Mouse (Mus musculus) cerebellum, adult 8-10 months (tissue): ENCODE results near the gene Aym1.
"Not testable (repeated sequence)": the region's sequence is repeated elsewhere in the genome, so short reads cannot be mapped to it uniquely, and the experiment has no call there.

Experiments used
- DNase-seq: peaks from one replicate; pipeline ENCODE4 v3.0.0; 2022

The Aym1 gene

DNA sequence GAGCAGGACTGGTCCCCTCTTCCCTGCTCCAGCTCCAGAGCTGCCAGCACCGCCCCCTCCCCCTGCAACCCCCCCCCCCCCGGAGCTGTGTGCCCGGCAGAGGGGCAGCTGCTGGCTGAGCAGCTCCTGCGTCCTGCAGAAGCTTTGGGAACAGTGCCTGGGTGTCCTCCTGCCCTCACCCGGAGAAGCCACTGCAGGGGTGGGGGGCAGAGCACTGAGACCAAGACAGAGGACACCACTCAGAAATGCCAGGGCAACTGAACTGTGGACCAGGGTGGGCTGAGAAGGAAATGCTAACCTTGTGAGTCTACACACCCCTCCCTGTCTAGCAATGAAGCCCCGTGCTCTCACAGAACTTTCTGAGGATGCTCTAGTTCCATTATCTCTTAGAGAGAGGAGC lies at the start of gene Aym1:
Gene Aym1, plus strand, starts transcription at position 109 of the 400 bp plus-strand sequence.
- no peak for DNase-seq

DNA sequence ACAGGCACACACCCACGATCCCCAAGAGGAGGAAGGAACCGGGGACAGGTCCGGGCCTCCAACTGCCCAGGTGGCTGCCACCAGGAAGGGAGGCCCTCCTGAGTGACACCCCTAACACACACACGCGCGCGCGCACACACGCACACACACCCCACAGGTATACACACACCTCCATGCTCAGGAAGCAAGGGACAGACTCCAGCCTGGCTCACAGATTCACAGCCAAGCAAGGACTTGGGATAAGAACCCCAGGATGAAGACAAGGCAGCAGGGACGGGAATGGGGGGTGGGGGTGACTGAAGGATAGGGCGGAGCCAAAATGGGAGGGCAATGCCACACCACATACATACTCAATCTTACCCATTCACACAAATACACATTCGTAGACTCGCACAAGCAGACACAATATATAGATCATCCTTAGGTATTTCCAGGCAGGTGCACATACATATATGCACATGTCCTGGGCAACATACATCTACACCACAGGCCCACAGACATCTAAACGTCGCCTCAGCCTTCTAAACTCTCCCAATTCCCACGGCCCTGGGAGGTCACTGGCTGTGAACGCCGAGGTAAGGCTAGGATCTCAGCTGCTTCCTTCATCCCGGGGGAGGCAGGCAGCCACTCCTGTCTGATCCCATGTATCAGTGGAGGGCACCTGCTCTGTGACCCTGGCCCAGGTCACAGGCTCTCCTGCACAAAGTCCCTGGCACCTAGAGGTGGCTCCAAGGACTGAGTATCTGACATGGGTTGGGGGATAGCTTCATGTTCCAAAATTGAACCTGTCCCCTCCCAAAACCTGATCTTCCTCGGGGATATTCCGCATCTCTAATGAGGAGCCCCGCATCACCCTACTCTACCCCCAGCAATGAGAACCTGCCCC lies 47.4 kb upstream of the Aym1 start:
- DNase-seq = peak; percentile 48

DNA sequence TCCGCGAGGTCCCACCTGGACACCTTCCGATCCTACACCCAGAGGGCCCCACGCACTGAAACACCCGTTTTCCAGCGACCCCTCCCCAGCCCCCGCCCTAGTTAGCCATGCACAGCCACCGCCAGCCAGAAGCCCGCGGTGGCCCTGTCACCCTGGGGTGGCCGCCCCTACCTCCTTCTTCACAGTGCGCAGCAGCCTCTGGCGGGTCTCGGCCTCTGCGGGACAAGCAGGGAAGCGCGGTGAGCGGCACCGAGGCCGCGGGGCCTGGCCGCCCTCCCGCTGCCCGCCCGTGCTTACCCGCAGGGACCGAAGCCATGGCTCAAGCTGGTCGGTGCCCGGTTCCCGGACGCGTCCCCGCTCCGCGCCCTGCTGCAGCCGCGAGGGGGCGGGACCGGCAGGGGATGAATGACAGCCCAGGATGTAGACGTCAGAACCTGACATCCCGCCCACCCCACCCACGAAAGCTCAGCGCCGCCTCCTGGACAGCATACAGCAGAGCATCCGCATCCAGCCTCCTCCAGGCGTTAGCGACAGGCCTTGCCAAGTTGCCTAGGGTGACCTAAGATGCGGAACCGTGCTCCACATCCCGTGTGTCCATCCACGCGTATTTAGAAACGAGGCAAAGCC lies 46.6 kb upstream of the Aym1 start, which contains the start of gene Sgsm1:
Gene Sgsm1, minus strand, starts transcription at position 410 of the 627 bp plus-strand sequence.
- DNase-seq = peak; percentile 89

DNA sequence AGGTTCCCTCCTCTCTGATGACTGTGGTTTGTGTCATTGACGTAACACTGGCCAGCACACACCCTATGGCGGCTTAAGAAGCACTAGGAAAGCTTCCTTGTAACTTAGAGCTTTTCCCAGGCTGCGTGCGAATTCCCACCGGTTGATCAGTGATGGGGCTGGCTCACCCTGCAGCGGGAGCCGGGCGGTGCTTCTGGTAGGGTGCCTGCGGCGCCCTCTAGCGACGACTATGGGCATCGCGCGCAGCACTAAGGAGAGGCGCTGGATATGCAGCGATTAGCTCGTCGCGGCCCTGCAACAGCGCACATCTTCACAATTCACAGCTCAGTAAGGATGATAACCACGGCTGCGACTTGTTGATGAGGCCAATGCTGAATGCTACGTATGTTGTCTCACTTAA lies 43.1 kb upstream of the Aym1 start:
- peak; percentile 93 for DNase-seq

DNA sequence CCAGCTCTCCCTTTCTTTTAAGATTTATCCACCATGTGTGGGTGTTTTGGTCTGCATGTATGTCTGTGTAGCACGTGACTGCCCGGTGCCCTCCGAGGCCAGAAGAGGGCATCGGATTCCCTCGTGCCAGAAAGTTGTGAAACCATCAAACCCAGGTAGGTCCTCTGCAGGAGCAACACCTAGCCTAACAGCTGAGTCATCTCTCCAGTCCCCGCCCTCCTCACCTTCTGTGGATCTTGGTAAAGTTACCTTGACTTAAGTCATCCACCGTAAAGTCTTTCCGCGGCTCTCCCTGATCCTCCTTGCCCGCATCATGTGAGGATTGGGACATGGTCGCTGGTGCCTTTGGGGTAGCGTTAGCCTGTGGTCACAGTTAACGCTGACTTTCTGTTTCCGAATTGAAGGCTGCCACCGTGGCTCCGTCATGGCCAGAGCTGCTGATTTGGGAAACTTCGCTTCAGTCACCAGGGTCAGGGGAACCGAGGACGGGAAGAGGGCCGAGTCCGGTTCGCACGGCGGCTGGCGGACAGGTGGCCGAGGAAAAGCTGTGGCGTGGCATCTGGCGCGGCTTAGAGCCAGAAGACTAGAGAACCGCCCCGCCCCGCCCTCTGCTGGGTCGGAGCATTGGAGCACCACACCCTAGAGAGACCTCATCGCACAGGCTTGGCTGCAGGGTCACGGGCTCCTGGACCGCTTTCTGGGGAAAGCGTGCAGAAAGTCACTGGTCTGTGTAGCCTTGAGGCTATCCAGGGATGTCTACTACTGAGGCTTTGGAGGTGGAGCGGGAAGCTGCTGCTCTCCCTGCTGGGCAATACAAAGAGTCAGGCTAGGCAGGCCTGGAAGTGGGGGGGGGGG lies 33.1 kb upstream of the Aym1 start:
- no peak for DNase-seq

DNA sequence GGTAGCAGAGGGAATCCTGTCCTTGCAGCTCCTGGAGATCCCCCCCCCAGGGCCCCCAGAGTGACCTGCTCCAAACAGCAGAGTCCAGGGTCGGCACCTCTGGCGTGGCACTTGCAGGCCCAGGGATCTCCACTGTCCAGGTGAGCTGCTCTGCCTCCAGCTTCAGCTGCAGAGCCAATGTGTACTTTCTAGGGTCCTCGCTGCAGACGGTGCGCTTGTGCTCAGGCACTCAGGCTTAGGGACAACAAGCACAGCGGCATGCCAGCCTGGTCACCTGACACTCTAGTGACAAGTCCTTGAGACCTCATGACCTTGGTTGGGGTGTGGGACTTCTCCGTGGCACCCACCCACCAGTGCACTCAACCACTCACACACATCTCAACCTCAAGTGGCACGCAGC lies 27.6 kb upstream of the Aym1 start:
- DNase-seq = no peak

- no peak for DNase-seq
These were observed 26.9 kb upstream of the Aym1 start for GRCm38 (mm10) chr5:113330202-113330601.

GRCm38 (mm10) chr5:113332239-113332638 lies 24.9 kb upstream of the Aym1 start:
- DNase-seq = no peak

- no peak for DNase-seq
These were observed 24.2 kb upstream of the Aym1 start for GRCm38 (mm10) chr5:113332899-113333298.

DNA sequence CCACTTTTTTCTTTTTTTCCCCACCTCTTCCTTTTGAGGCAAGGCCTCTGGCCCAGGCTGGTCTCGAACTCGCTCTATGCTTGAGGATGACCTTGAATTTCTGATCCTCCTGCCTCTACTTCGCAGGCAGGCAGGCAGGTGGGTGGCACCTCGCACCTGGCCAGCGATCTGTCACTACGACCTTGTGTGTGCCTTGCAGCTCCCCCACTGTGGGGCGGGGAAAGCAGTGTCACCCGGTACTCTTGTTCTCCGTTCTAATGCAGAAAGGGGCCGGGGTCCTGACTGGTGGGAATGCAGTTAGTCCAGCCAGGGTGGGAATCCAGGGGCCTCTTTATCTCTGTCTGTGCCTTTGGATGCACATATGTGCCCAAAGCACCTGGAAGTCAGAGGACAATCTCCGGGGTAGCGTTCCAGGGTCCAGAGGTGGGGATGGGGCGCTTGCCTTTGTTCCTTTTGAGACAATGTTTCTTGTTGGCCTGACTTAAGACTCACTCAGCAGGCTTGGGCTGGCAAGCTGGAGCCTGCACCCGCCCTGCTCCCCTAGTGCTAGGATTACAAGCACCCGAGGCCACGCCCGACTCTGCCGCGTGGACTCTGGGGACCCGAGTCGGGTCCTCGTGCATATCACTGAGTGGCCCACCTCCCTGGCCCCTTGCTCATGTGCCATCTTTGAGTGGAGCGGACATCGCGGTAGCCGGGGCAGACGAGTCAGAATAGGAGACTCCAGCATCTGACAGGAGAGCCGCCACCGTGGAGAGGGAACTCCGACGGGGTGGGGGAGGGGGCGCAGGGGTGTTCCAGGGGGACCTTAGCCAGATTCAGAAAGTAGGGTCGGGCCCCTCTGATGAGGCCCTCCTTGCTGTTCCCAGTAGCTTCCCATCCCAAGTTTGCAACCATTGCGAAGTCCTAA lies 22.2 kb upstream of the Aym1 start:
- DNase-seq = no peak

DNA sequence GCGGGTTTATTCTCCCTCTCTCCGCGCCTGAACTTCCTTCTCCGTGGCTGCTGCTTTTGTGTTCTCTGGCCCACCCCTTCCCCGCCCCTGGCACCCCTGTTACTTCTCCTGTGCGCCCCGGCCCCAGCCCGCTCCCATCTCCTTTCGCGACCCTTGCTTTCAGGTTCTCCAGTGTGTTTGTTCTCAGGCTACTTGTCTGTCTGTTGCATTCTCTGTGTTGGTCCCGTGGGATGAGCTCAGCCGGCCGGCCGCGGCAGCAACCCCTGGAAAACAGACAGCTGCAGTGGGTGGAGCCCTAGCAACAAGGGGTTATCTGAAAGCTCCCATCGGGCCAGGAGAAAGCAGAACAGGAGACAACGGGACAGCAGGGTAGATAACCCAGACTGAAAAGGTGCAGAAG lies 21.4 kb upstream of the Aym1 start:
- no peak for DNase-seq

- no peak for DNase-seq
These were observed 20.8 kb upstream of the Aym1 start for GRCm38 (mm10) chr5:113336281-113336680.

- DNase-seq = no peak
These were observed 12.3 kb upstream of the Aym1 start for GRCm38 (mm10) chr5:113344635-113345386.

- no peak for DNase-seq
These were observed 11.3 kb upstream of the Aym1 start for GRCm38 (mm10) chr5:113345781-113346180.

DNA sequence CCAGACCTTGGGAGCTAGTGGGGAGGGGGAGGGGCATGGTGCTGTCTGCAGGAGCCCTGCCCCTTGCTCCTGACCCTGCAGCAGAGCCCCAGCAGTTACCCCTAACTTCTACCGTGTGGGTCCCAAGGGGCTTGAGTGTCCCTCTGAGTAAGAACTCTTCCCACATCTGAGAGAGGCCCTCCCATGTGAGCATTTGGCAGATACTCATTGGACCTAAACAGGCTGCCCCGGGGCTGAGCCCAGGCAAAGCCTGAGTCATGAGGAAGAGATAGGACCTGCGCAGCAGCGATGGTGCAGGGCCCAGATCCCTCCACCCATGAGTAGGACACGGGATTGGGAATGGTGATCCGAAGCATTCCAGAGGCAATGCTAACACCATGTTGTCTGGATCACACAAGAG lies 10.4 kb upstream of the Aym1 start:
- DNase-seq = not testable (repeated sequence)

DNA sequence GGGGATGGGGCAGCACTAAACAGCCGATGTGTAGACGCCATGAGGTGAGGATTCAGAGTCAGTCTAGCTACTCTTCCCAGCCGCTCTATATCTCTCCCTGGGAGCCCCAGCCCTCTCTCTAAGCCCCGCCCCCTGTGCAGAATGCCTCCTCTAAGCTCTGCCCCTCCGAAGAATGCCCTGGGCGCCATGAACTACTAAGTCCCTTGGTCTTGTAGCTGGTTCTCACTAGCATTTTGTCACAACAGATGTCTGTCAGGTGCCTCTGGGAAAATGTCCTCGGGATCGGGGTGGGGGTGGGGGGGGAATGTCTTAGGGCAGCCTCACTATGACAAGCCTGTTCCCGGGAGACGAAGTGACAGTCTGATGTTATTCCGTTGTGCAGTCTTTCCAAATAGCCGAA lies 9.5 kb upstream of the Aym1 start:
- no peak for DNase-seq

DNA sequence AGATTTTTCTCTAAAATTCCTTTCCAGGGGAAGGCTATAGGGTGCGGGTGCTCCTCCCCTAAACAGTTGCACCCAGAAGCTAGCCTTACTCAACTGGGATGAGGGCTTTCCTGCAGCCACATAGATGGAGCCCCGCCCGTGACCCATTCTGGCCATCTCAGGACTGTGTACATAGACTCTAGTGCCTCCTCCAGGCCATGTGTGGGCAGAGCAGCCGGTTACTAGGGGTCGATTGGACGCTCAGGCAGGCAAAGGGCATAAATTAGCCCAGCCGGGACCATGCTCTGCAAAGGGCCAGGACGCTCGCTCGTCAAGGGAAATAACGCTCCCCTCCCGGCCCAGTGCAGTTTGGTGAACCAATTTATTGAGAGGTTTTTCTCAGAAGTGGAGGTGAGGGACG lies 8.5 kb upstream of the Aym1 start:
- no peak for DNase-seq

- DNase-seq = no peak
These were observed 7.9 kb upstream of the Aym1 start for GRCm38 (mm10) chr5:113349226-113349625.

DNA sequence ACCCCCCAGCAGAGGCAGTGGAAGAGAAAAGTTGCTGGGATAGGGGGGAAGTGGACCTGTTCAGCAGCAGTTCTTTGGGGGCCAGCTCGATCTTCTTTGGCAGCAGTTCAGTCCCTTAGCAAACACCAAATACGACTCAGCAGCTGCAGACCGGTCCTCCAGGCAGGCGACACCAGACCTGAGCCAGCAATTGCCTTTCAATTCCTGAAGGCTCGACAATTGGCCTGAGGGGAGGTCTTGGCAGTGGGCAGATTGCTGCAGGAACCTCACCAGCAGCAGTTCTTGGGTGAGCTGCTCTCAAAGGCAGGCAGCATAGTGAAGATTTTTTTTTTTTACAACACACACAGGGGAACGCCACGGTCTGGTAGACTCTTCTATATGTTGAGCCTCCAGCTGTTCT lies 7.3 kb upstream of the Aym1 start:
- no peak for DNase-seq

GRCm38 (mm10) chr5:113351768-113352167 lies 5.3 kb upstream of the Aym1 start:
- DNase-seq = no peak

DNA sequence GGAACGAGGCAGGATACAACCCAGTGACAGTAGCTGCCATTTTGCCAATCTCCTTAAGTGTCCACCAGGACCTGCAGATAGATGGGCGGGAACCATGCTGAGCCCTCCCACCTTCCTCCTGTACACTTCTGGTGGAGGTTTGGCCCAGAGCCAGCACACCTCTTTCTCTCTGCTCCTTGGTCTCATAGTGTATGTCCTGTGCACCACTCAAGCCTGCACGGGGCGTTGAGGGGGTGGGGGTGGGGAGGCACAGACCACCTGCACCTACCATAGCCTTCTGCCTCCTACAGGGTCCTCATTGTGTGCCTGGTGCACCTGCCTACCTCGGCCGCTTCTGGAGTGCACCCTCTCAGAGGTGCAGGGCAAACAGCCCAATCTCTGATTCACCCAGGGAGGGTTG lies 4.5 kb upstream of the Aym1 start:
- no peak for DNase-seq

- no peak for DNase-seq
These were observed 2.8 kb upstream of the Aym1 start for GRCm38 (mm10) chr5:113354311-113354710.
